Mouse (Mus musculus) gastrocnemius, postnatal 36 days (tissue): Measurements from ENCODE around the gene Smpdl3a. TPM values are rescaled to one million over a fixed set of nuclear protein-coding genes. Genes with fewer than 3 reads are reported as not detected.

Source experiments
- DNase-seq, 2 experiments: peaks; one replicate each; pipeline ENCODE4 v3.0.0; 2022
- intact Hi-C: fragments of 180-260 bp; cut with DNase I; formaldehyde crosslinking; loops from one replicate; pipeline ENCODE4 v1.15.1; 2025
- total RNA-seq, 2 experiments: library from RNA; stranded (reverse); gene quantifications; 2 replicates each; pipeline ENCODE4 v1.2.3; 2021

Smpdl3a gene
- total RNA-seq, 2 experiments from 2014 or later, result 47.5 to 55.1 TPM

- intact Hi-C loops, result no loop called here
- no peak for DNase-seq
These were observed 21.7 kb downstream of the Smpdl3a start for GRCm38 (mm10) chr10:57815869-57816268.

- intact Hi-C loops, result no loop called here
- DNase-seq, result no peak
These were observed 25.1 kb downstream of the Smpdl3a start for GRCm38 (mm10) chr10:57819209-57819608.

GRCm38 (mm10) chr10:57822473-57822872 lies 28.3 kb downstream of the Smpdl3a start:
- DNase-seq, result no peak
- intact Hi-C loops, result no loop called here

- no peak for DNase-seq
- intact Hi-C loops, result no loop called here
These were observed 34.5 kb downstream of the Smpdl3a start for GRCm38 (mm10) chr10:57828649-57829048.

GRCm38 (mm10) chr10:57829621-57830020 lies 35.5 kb downstream of the Smpdl3a start:
- no peak for DNase-seq
- intact Hi-C loops, result no loop called here

GRCm38 (mm10) chr10:57835094-57835493 lies 41.0 kb downstream of the Smpdl3a start:
- intact Hi-C loops, result no loop called here
- no peak for DNase-seq

GRCm38 (mm10) chr10:57835982-57836381 lies 41.8 kb downstream of the Smpdl3a start:
- intact Hi-C loops, result no loop called here
- DNase-seq, result no peak

- no peak for DNase-seq
- intact Hi-C loops, result loop anchor here (1.0 kb wide), 1 partner anchor 99 kb away; no protein-coding TSS in a partner anchor
These were observed 47.7 kb downstream of the Smpdl3a start for GRCm38 (mm10) chr10:57841638-57842509.

- intact Hi-C loops, result no loop called here
- DNase-seq, result no peak
These were observed 54.0 kb downstream of the Smpdl3a start for GRCm38 (mm10) chr10:57847916-57848682.

Other genes starting within 250 kb of the Smpdl3a start
- gene Pkib, start 162.4 kb upstream of the Smpdl3a start, total RNA-seq, result not detected
- not detected for gene Fabp7, start 9.5 kb upstream of the Smpdl3a start, total RNA-seq